Mouse (Mus musculus) right cerebral cortex, postnatal 36 days (tissue): ENCODE measurements around the gene Sptssb.
A peak's percentile ranks its signal among the peaks of the same experiment; 100 is the strongest.

Source experiments
- DNase-seq, 2 experiments: peaks; one replicate each; pipeline ENCODE4 v3.0.0; 2022; ENCODE audit warnings: low spot score in 2 of 2, mixed read lengths in 1 of 2

Gene Sptssb

GRCm38 (mm10) chr3:69859858-69860588 lies at the start of gene Sptssb:
TSS of gene Sptssb (minus strand) at chr3:69859940.
- DNase-seq = peak in 1 of 2 experiments; percentile 26

- DNase-seq = no peak
Measured at GRCm38 (mm10) chr3:69908074-69908473, 48.3 kb upstream of the Sptssb start.

GRCm38 (mm10) chr3:69907564-69907963 lies 47.8 kb upstream of the Sptssb start:
- no peak for DNase-seq

- no peak for DNase-seq
Measured at GRCm38 (mm10) chr3:69902787-69903477, 43.2 kb upstream of the Sptssb start.

- DNase-seq = no peak
Measured at GRCm38 (mm10) chr3:69902382-69902781, 42.6 kb upstream of the Sptssb start.

- no peak for DNase-seq
Measured at GRCm38 (mm10) chr3:69901874-69902381, 42.2 kb upstream of the Sptssb start.

- no peak for DNase-seq
Measured at GRCm38 (mm10) chr3:69900335-69900734, 40.6 kb upstream of the Sptssb start.

- DNase-seq = no peak
Measured at GRCm38 (mm10) chr3:69897917-69898594, 38.3 kb upstream of the Sptssb start.

GRCm38 (mm10) chr3:69895516-69895915 lies 35.8 kb upstream of the Sptssb start:
- no peak for DNase-seq

- no peak for DNase-seq
Measured at GRCm38 (mm10) chr3:69892187-69893094, 32.7 kb upstream of the Sptssb start.

- no peak for DNase-seq
Measured at GRCm38 (mm10) chr3:69885866-69886265, 26.1 kb upstream of the Sptssb start.

- peak in 1 of 2 experiments; percentile 42 for DNase-seq
Measured at GRCm38 (mm10) chr3:69883710-69884109, 24.0 kb upstream of the Sptssb start.

GRCm38 (mm10) chr3:69877538-69877937 lies 17.8 kb upstream of the Sptssb start:
- DNase-seq = no peak

GRCm38 (mm10) chr3:69874721-69875120 lies 15.0 kb upstream of the Sptssb start:
- DNase-seq = no peak

GRCm38 (mm10) chr3:69872661-69873327 lies 13.1 kb upstream of the Sptssb start:
- no peak for DNase-seq

GRCm38 (mm10) chr3:69871174-69871573 lies 11.4 kb upstream of the Sptssb start:
- DNase-seq = no peak

- no peak for DNase-seq
Measured at GRCm38 (mm10) chr3:69869702-69870101, 10.0 kb upstream of the Sptssb start.

- DNase-seq = no peak
Measured at GRCm38 (mm10) chr3:69861789-69862395, 2.2 kb upstream of the Sptssb start.

GRCm38 (mm10) chr3:69860589-69861521 lies 1.1 kb upstream of the Sptssb start:
- peak; percentile 59 to 72 for DNase-seq
